Mouse (Mus musculus): ENCODE measurements around the gene Wee2.

- TF ChIP-seq POLR2A (IDR thresholded peaks at IDR 0.05; ENCODE audit: insufficient read depth, low read depth, low read length), result no peak
- TF ChIP-seq CTCF (IDR thresholded peaks at IDR 0.05), result no peak
Observed at GRCm38 (mm10) chr6:40418386-40418785, 20.5 kb upstream of the Wee2 start.
